Mouse (Mus musculus): ENCODE measurements around the gene Alpl.

DNA sequence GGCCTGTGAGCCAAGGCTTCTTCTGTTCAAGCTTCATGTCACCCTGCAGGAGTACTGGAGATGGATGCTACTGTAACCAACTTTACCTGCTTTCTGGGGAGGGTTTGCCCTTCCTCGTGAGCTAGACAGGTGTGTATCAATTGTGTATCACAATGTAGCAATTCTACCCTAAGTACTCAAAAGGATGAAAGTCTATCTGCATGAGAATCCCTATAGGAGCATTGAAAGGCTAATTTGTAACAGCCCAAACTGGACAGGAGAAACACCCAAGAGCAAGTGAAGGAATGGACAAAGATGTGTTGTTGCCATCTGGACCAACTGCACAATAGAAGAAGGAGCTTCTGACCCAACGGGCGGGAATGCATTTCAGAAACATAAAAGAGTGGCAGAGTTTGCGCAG, 18.3 kb downstream of the Alpl start:
- TF ChIP-seq CTCF (IDR thresholded peaks at IDR 0.05; ENCODE audit: low read depth) (no peak), EP300 (optimal IDR thresholded peaks at IDR 0.05) (no peak)
